Mouse (Mus musculus) neural tube, embryonic 14.5 days (tissue): ENCODE data around the gene Kif26b. TPM values are rescaled to one million over a fixed set of nuclear protein-coding genes. Genes with fewer than 3 reads are reported as not detected.
A peak's percentile ranks its signal among the peaks of the same experiment; 100 is the strongest.

Experiments used
- ATAC-seq: fragments of 200-750 bp; cut with Nextera tagmentation; 2 replicates; pipeline ENCODE4 v1.8.0; 2017; ENCODE audit warnings: low read depth, mild to moderate bottlenecking, moderate TSS enrichment, moderate library complexity
- H3K27ac ChIP-seq: fragments of 300-500 bp; sonication (generic); 2 replicates; pipeline ENCODE4 v1.5.1; 2014; ENCODE audit warnings: low read depth, mild to moderate bottlenecking, control low read depth, low read length, moderate library complexity, mixed read lengths
- H3K27me3 ChIP-seq: fragments of 300-500 bp; sonication (generic); 2 replicates; pipeline ENCODE4 v1.6.1; 2014; ENCODE audit warnings: low read length; ENCODE audit not compliant: control insufficient read depth, insufficient read depth
- H3K36me3 ChIP-seq: fragments of 300-500 bp; sonication (generic); 2 replicates; pipeline ENCODE4 v1.6.1; 2014; ENCODE audit warnings: low read length, mixed read lengths; ENCODE audit not compliant: control insufficient read depth, insufficient read depth
- H3K4me1 ChIP-seq: fragments of 300-500 bp; sonication (generic); 2 replicates; pipeline ENCODE4 v1.6.1; 2014; ENCODE audit warnings: low read length; ENCODE audit not compliant: control insufficient read depth, insufficient read depth
- H3K4me2 ChIP-seq: fragments of 300-500 bp; sonication (generic); 2 replicates; pipeline ENCODE4 v1.6.1; 2014; ENCODE audit warnings: mild to moderate bottlenecking, low read depth, low read length, control low read depth
- H3K4me3 ChIP-seq: fragments of 300-500 bp; sonication (generic); 2 replicates; pipeline ENCODE4 v1.5.1; 2014; ENCODE audit warnings: low read depth, low read length, control low read depth, mixed read lengths
- H3K9ac ChIP-seq: fragments of 300-500 bp; sonication (generic); replicated peaks from 2 replicates; pipeline ENCODE4 v1.6.1; 2014; ENCODE audit warnings: low read depth, mild to moderate bottlenecking, control low read depth, low read length, mixed read lengths
- H3K9me3 ChIP-seq: fragments of 300-500 bp; sonication (generic); 2 replicates; pipeline ENCODE4 v1.6.1; 2016; ENCODE audit warnings: low read length; ENCODE audit not compliant: control insufficient read depth
- WGBS: fragments of 180-500 bp; shearing (Covaris S2); extraction: QIAGEN DNeasy Blood & Tissue Kit; methylation state at CpG from one replicate; pipeline ENCODE4 v1.1.7; 2014; 5-methylcytosine and 5-hydroxymethylcytosine counted together
- polyA plus RNA-seq: library from polyadenylated mRNA; unstranded; fragments of >200 nt; fragmentation: Nextera tagmentation; extraction: Ambion mirVana; gene quantifications from 2 replicates; pipeline ENCODE4 v1.2.1, GENCODE M21; 2014

The Kif26b gene
- polyA plus RNA-seq, 1 experiment from 2014 or later = 18.5 TPM

DNA sequence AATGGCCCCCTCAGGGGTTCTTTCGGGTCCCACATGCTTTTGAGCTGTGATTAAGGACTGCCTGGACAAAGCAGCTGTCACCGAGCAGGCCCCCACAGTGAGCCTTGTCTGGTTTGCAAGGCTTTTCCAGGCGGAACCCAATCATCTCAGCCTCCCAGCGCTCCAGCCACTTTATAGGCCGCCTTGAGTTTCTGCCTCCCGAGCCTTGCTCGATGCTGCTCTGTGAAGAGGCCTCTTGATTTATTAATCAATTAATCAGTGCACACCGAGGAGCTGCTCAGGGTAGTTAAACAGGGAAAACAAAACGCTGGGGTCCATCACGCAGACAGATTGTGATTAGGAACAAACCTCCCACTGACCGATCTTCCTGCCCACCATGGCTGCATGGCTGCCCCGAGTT, 148.2 kb downstream of the Kif26b start:
- no peaks in the 10 kb centered on the region for H3K36me3 ChIP-seq
- H3K27ac ChIP-seq = no peak overlapping the region
- ATAC-seq = peak; percentile 73
- H3K4me3 ChIP-seq = no peak overlapping the region
- H3K9ac ChIP-seq = no peak overlapping the region
- H3K9me3 ChIP-seq = no peaks in the 10 kb centered on the region
- no peaks in the 10 kb centered on the region for H3K27me3 ChIP-seq
- no peak overlapping the region for H3K4me2 ChIP-seq
- 6% methylated on average over 12 of the region's 12 CpGs for WGBS
- H3K4me1 ChIP-seq = peaks cover 10% of the 10 kb centered on the region

DNA sequence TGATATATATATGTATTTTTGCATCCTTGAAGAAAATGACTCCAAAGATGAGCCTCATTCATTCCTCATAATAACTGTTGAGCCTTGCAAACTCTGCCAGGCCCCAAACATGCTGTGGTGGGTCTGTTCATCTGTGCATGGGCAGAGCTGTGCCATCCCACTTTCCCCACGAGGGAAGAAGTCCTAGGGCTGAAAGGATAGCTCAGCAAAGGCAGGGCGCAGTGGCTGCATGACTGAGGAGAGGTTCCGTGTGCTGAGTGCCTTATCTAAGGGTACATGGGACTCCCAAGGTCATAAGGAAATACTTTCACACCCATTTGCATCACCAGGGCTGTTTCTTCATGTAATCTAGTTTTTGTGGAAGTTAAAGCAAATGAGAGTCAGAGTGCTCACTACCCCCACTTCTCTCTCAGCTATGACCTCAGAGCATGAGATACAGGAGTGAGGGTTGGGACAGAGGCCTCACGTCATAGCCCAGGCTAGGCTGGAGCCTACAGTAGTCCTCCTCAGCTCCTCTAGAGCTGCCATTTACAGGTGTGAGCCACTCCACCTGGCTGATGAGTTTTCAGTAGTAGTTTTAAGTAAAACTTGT, 148.8 kb downstream of the Kif26b start:
- WGBS = 55% methylated on average over 4 of the region's 4 CpGs
- H3K4me2 ChIP-seq = no peak overlapping the region
- H3K4me3 ChIP-seq = no peak overlapping the region
- H3K4me1 ChIP-seq = peaks cover 10% of the 10 kb centered on the region
- no peak overlapping the region for H3K9ac ChIP-seq
- no peaks in the 10 kb centered on the region for H3K27me3 ChIP-seq
- ATAC-seq = peak; percentile 40; the same call in 1 of the 2 replicates
- H3K27ac ChIP-seq = no peak overlapping the region
- no peaks in the 10 kb centered on the region for H3K36me3 ChIP-seq
- no peaks in the 10 kb centered on the region for H3K9me3 ChIP-seq

DNA sequence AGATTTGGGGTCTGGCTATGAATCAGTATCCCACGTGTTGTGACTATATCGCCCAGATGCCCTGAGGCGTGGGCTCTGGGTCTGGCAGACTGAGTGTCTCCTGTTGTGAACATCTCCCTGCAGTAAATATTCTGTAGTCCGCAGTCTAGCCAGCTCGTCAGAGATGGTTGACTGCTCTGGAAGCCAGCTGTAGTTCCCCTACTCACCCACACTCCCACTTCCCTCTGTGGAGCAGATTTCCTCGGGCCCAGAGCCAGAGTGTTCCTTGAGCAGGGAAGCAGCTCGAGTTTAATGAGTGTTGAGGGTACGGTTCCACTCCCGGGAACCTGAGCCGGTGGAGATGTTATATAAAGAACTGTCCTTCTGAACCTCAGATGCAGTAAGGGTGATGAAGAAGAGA, 154.7 kb downstream of the Kif26b start:
- Histone ChIP-seq H3K4me1 (no peaks in the 10 kb centered on the region), H3K9ac (no peak overlapping the region), H3K27me3 (no peaks in the 10 kb centered on the region), H3K4me3 (no peak overlapping the region), H3K27ac (no peak overlapping the region), H3K4me2 (no peak overlapping the region), H3K36me3 (no peaks in the 10 kb centered on the region), H3K9me3 (no peaks in the 10 kb centered on the region)
- WGBS = 39% methylated on average over 10 of the region's 10 CpGs
- peak; percentile 66; the same call in 1 of the 2 replicates for ATAC-seq

DNA sequence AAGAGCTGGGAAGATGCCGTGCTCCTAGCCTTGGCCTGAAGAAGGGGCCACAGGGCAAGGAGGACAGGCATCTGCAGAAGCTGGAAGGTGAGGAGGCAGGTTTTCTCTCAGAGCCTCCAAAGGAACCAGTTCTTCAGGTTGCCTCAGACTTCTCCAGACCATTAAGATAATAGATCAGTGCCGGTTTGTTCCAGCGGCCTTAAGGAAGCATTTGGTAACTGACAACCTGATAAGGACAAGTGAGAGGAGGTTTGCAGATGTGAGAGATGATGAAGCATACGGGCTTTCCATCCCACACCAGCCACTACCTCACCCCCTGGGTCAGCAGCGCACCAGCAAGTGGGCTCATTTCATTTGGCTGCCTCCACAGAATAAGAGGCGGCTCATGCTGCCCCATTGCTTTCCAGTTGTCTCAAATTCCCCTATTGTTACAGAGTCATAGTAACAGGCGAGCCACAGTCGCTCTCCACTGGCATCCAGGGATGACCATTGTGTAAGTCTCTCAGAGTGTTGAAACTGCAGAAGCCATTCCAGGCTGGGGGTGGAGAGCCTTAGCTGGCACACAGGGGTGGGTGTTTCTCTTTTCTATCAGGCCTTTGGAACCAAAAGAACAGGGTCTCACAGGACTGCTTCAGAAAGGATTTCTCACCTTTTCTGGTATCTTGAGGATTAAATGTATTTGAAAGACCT, 156.2 kb downstream of the Kif26b start:
- Histone ChIP-seq H3K9me3 (no peaks in the 10 kb centered on the region), H3K27ac (no peak overlapping the region), H3K9ac (no peak overlapping the region), H3K36me3 (no peaks in the 10 kb centered on the region), H3K4me3 (no peak overlapping the region), H3K27me3 (no peaks in the 10 kb centered on the region), H3K4me2 (no peak overlapping the region), H3K4me1 (no peaks in the 10 kb centered on the region)
- 45% methylated on average over 8 of the region's 8 CpGs for WGBS
- ATAC-seq = no peak

DNA sequence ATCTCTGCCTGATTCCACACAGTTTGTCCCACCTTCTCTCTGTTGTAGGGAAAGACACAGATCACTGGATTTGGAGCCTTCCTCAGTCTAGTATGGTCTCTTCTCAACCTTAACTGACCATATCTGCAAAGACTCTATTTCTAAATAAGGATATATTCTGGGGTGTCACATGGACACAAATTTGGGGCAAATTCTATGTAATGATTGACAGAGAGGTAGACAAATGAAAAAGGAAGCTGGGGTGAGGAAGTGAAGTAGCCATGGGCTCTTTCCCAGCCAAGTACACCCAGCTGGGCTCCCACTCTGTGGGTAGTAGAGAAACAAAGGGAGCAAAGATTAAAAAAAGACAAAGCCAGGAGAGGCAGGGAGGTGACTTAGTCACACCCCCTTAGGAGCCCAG, 158.0 kb downstream of the Kif26b start:
- no peak overlapping the region for H3K27ac ChIP-seq
- no peak for ATAC-seq
- H3K4me3 ChIP-seq = no peak overlapping the region
- no peaks in the 10 kb centered on the region for H3K27me3 ChIP-seq
- no peaks in the 10 kb centered on the region for H3K4me1 ChIP-seq
- no peaks in the 10 kb centered on the region for H3K36me3 ChIP-seq
- H3K9ac ChIP-seq = no peak overlapping the region
- H3K9me3 ChIP-seq = no peaks in the 10 kb centered on the region
- H3K4me2 ChIP-seq = no peak overlapping the region

DNA sequence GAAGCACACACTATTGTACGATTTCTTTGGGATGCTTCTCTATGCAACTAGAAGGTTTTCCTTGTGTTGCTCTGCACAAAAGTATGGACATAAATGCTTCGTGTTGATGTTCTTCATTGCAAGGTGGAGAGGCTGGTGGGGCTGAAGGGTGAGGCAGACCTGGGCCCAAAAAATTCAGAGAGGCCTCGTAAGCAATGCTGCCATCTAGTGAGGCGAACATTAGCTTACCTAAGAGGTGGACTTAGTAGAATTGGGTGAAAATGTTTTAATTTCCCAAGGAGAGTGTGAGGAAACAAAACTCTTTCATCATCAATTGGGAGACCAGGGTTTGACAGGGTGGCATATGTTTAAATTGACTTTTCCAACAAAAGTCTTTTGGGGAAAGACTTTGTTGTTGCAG, 160.6 kb downstream of the Kif26b start:
- 58% methylated on average over 4 of the region's 4 CpGs for WGBS
- no peaks in the 10 kb centered on the region for H3K36me3 ChIP-seq
- H3K27me3 ChIP-seq = no peaks in the 10 kb centered on the region
- H3K4me3 ChIP-seq = no peak overlapping the region
- H3K27ac ChIP-seq = no peak overlapping the region
- H3K9ac ChIP-seq = no peak overlapping the region
- no peak overlapping the region for H3K4me2 ChIP-seq
- no peaks in the 10 kb centered on the region for H3K9me3 ChIP-seq
- no peaks in the 10 kb centered on the region for H3K4me1 ChIP-seq
- ATAC-seq = no peak

DNA sequence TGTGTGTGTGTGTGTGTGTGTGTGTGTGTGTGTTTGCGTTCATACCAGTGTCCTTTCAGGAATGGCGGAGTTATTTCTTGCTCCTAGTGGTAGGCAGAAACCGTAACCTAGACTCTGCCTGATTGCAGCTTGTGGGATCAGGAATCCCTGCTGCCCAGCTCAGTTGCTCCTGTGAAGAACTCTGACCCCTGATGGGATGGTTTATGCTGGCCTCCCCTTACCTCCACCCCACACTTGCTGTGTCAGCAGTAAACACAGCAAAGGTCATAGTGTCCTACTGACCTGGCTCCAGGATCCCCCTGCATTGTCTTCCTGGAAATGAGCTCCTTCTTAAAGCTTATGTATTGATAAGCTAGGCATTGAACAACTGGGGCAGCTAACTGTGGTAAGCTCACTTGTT, 162.8 kb downstream of the Kif26b start:
- H3K4me3 ChIP-seq = no peak overlapping the region
- H3K27me3 ChIP-seq = no peaks in the 10 kb centered on the region
- no peaks in the 10 kb centered on the region for H3K4me1 ChIP-seq
- no peaks in the 10 kb centered on the region for H3K9me3 ChIP-seq
- H3K27ac ChIP-seq = no peak overlapping the region
- H3K36me3 ChIP-seq = no peaks in the 10 kb centered on the region
- WGBS = 79% methylated on average over 3 of the region's 3 CpGs
- H3K4me2 ChIP-seq = no peak overlapping the region
- no peak for ATAC-seq
- no peak overlapping the region for H3K9ac ChIP-seq

DNA sequence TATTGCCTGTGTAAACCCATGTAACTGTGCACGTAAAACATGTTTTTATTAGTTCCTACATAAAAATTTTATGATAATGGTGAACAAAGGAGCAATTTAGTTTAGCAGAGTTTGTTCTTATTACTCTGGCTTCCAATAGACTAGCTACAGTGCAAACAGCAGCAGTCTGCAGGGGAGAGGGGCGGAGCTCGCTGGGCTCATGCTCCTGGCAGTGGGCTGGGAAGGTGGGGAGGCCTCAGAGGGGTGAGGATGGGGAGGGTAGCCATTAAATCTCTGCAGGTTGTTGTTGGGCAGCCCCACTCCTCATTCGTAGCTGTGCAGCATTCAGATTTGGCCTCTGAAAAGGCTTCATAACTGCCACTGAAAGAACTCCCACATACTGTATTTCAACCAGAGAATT, 171.2 kb downstream of the Kif26b start:
- Histone ChIP-seq H3K27me3 (no peaks in the 10 kb centered on the region), H3K9ac (no peak overlapping the region), H3K4me2 (no peak overlapping the region), H3K27ac (0 out of 2 replicates have a peak overlapping the region, but pooled peaks have one; percentile 4), H3K9me3 (no peaks in the 10 kb centered on the region), H3K4me1 (peaks cover 4% of the 10 kb centered on the region; the same call in 1 of the 2 replicates), H3K36me3 (no peaks in the 10 kb centered on the region), H3K4me3 (no peak overlapping the region)
- 19% methylated on average over 4 of the region's 4 CpGs for WGBS
- peak; percentile 92 for ATAC-seq

DNA sequence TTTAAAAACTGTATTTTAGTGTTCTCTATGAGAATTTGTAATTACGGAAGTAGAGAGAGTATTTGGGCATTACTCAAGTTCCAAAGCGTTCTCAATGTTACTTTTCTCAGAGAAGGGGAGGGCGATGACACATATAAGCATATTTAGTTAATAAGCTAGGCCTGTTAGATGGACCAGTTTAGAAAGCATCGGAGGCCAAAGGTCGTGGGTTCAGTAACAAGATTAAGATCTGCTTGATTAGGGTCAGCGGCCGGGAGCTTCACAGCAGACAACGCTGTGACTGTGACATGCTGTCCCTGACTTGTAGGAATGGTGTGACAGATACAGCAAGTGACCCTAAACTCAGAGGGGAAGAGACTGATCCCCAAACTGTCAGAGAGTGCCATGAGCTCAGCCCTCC, 174.6 kb downstream of the Kif26b start:
- no peak for ATAC-seq
- Histone ChIP-seq H3K27ac (no peak overlapping the region), H3K36me3 (no peaks in the 10 kb centered on the region), H3K4me1 (peaks cover 4% of the 10 kb centered on the region; the same call in 1 of the 2 replicates), H3K9me3 (no peaks in the 10 kb centered on the region), H3K4me3 (no peak overlapping the region), H3K4me2 (no peak overlapping the region), H3K27me3 (no peaks in the 10 kb centered on the region), H3K9ac (no peak overlapping the region)
- 90% methylated on average over 8 of the region's 8 CpGs for whole genome bisulfite sequencing
